Mouse (Mus musculus) gastrocnemius, postnatal 10 days (tissue): ENCODE data around the gene Lcn12. TPM values are rescaled to one million over a fixed set of nuclear protein-coding genes. Genes with fewer than 3 reads are reported as not detected.

Experiments used
- DNase-seq: peaks from one replicate; pipeline ENCODE4 v3.0.0; 2021; ENCODE audit warnings: mixed read lengths
- total RNA-seq, 2 experiments: library from RNA; stranded (reverse); gene quantifications; 2 replicates each; pipeline ENCODE4 v1.2.3; 2021

Lcn12 gene
- total RNA-seq, 2 experiments from 2014 or later: not detected

DNA sequence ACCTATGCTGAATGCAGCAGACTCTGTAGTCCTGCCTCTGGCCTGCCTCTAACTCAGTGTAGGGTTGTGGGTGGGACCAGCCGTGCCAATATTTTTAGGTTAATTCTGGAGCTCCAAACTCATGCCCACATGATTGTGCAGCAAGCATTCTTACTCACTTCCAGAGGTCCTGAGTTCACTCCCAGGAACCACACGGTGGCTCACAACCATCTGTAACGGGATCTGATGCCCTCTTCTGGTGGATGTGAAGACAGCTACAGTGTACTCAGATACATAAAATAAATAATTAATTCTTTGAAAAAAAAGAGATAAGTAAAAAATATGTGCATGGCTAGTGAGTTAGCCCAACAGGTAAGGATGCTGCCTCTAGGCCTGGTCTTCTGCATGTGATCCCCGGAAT, 2.8 kb upstream of the Lcn12 start:
- no peak for DNase-seq

DNA sequence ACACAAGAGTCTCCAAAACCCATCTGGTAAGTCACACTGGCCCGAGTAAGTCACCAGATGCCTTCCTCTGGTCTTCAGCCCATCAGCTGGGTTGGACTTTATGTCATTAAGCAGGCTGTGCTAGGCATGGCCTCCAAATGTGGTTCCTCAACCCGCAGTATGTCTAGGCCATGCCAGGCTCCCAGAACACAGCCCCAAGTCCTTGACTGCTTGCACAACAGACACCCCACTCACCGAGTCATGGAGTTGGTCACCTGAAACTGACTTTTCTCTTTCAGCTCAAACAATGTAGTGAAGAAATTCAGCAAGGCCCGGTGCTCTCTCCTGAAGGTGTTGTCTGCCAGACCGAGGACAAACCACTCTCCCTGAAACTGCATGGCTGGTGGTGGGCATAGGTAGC, 723 bp downstream of the Lcn12 start:
- DNase-seq: no peak

DNA sequence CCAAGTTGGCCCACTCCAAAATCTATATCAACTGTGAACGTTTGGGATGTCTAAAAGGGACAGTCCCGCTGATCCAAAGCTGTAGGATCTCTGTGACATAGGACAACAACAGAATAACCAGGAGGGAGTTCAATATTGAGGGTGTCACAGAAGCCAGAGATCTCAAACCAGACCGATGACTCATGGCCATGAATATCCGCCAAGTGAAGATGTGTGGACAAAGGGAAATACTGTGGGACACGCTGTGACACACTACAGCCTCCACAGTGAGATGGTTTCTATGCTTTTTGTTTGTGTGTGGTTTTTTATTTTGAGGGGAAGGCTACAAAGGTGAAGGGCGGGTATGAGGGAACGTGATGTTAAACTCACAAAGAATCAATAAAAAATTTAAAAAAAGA, 5.0 kb downstream of the Lcn12 start:
- no peak for DNase-seq

DNA sequence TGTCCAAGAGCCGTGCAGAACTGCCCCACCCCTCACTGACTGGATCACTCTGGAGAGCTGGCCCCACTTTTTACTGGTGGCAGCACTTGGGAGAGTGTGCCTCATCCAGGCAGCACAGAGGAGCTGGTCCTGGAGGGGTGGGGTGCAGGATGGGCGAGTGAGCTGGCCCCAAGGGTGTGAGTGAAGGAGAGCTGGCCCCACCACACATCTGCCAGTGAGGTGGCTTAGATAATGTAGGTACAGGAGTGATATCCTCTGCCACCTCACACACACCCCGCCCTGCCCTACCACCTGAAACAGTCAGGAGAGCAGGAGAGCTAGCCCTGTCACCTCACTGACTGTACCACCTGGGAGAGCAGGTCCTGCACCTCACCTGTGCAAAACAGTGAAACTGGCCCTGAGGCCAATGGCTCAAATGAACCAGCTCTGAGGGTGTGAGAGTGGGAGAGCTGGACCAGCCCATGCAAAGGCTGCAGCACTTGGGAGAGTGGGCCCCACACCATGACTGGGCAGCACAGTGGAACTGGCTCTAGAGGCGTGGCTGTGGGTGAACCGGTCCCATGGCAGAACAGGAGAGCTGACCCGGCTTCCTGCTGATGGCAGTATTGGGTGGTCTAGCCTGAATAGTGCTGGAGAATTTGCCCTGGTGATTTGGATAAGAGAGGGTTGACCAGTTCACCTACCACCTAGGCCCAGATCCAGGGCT, 5.6 kb downstream of the Lcn12 start:
- DNase-seq: no peak

DNA sequence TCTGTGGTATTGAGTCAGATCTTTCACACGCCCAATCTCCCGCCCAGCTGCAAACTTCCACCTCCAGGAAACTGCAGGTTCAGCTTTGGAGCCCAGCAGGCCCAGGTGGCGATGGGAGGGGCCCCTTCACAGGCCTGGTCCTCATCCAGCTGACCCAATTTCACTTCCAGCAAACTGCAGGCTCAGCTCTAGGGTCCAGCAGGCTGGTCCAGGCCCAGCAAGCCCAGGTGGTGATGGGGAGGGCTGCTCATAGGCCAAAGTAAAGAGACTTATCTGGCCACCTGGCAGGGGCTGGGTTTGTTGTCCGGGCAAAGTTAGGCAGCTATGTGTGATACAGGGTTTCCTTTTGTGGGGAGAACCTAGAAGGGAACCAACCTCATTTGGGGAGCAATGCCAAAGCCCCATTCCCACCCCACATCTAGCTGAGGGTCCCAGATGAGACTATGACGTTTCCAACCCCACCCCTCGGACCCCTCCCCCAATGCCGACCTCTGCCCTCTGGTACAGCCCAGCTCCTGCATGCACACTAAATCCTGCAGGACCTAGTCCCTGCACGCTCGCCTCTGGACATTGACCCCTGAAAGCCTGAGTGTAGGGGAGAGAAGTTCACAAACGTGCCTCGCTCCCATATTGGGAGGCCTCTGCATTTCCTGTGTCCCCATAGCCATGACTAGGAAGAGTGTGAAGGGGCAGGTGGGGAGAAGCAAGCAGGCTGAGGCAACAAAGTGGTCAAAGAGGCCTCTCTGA, 8.6 kb downstream of the Lcn12 start:
- no peak for DNase-seq

DNA sequence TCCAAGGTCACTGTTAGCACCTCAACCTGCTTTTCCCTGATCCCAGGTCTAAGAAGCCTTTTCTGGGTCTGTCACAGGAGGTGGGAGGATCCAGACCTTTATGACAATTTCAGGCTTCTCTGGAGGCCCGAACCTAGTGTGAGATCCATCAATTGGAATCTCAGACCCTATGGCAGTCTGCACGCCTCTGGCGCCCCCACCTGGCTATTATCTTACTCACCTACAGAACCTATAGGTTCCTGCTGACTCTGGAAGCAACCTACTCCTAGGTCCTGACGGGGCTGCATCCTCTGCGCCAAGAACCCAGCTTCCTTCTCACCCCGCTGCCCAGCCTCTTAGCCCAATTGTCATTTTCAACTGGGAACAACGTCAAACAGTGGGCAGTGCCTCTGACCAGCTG, 10.7 kb downstream of the Lcn12 start:
- DNase-seq: no peak

DNA sequence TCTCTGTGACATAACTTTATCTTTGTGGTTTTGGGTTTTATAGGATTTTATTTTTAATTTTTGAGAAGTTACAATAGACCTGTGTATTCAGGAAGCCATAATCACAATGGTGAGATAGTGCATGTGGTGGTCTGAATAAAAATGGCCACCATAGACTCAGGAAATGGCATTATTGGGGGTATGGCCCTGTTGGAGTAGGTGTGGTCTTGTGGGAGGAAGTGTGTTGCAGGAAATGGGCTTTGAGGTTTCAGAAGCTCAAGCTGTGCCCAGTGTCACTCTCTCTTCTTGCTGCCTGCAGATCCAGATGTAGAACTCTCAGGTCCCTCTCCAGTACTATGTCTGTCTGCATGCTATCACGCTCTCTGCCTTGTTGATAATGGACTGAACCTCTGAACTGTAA, 13.2 kb downstream of the Lcn12 start:
- no peak for DNase-seq

DNA sequence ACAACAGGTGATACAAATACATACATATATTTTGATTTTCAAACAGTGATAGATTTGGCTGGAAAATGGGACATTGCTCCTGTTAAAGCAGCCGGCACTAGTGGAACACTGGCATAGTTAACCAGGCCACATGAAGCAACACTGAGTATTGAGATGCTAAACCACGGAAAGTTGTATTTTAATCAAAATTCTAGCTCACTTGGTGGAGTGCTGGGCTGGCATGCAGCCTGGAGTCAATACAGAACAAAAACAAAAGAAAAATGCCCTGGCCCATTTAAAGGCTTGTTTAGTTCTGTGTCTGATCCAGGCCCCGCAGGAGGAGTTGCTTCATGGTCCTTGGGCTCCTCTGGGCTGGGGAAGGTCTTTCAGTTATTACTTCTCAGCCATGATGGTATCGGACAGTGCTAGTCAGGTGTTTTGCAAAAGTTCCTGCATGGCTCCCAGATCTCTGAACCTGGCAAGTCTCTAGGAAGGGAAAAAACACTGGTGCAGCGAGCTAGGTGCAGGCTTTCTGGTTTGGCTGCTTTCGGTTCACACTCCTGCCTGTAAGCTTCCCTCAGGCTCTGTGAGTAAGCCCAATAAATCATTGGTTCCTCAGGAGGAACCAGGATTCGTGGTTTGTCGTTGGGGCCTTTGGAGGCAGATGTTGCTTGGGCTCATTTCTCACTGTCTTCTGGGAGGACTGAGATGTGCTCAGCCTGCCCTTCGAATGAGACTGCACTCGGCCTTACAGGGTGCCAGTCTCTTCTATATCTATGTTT, 14.0 kb downstream of the Lcn12 start:
- no peak for DNase-seq

DNA sequence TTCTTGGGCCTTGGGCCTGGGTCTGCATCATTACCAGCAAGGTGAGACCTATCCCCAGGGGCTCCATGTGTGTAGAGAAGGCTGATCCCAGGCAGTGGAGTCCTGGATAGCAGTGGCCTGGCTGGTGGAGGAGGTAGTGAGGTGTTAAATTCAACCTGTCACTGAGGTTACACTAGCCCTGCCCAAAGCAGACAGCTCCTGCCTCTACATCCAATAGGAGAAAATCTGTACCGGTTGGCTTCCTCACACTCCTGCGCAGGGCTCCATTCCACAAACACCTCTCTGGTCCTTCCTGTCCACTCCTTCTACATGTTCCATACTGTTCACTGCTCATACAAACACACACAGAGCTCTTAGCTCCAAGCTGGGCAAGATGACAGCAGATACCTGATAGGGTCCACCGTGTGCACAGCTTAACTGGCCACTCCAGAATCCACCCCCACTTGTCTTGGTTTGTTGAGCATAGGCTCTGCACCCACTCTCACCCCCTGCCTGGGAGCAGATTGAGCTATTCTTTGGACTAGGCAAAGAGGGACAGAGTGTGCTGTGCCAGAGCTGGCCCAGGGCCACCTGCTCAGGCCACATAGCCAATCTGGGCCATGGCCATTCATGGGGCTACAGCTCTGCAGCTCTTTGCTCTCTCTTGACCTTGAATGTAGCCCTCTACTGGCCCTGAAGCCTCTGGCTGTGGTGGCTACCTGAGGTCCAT, 15.6 kb downstream of the Lcn12 start:
- DNase-seq: no peak

DNA sequence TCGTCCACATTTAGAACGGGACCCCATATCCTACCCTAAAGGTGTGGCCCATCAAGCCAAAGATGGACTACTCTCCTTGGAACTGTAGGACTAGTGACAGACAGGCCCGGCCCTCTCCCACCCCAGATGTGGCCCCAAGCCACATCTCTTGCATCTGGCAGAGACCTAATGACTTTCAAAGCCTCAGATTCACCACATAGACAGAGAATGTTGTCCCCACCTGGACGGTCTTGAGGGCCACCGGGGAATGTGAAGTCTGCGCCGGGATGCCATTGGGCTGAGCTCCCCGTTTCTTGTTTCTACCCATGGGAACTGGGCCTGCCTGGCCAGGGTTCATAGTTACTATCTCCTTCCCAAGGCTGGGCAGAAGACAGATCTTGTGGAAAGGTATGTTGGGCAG, 16.2 kb downstream of the Lcn12 start:
- DNase-seq: no peak

DNA sequence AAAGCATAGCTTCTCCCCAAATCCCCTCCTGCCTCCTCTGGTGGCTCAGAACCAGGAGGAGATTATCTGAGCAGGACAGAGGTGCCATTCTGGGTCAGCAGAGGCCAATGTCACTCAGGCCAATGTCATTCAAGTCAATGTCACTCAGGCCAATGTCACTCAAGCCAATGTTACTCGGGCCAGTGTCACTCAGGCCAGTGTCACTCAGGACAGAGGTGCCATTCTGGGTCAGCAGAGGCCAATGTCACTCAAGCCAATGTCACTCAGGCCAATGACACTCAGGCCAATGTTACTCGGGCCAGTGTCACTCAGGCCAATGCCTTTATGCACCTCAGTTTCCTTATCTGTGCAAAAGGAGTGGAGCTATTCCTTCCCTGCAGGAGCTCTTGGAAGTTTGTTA, 21.2 kb downstream of the Lcn12 start:
- DNase-seq: no peak

DNA sequence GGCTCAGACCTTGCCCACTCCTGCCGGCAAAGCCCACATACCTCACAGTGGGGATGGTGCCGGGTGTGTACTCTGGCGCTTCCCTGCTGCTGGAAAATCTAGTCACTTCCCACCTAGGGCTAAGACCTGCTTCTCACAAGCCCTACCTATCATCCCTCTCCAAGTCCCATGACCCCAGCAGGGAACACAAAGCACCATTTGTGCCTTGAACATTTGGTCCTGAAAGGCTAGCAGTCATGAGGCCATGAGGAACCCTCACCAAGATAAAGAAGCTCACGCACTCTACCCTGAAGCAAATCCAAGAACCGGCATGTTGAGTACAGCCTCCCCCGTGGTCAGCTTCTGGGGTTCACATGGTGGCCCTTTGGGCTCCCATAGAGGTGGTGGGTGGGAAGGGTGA, 23.7 kb downstream of the Lcn12 start, which contains the start of gene Ptgds:
Ptgds (minus strand) TSS at position 78 of the 400 bp plus-strand sequence.
- DNase-seq: no peak

DNA sequence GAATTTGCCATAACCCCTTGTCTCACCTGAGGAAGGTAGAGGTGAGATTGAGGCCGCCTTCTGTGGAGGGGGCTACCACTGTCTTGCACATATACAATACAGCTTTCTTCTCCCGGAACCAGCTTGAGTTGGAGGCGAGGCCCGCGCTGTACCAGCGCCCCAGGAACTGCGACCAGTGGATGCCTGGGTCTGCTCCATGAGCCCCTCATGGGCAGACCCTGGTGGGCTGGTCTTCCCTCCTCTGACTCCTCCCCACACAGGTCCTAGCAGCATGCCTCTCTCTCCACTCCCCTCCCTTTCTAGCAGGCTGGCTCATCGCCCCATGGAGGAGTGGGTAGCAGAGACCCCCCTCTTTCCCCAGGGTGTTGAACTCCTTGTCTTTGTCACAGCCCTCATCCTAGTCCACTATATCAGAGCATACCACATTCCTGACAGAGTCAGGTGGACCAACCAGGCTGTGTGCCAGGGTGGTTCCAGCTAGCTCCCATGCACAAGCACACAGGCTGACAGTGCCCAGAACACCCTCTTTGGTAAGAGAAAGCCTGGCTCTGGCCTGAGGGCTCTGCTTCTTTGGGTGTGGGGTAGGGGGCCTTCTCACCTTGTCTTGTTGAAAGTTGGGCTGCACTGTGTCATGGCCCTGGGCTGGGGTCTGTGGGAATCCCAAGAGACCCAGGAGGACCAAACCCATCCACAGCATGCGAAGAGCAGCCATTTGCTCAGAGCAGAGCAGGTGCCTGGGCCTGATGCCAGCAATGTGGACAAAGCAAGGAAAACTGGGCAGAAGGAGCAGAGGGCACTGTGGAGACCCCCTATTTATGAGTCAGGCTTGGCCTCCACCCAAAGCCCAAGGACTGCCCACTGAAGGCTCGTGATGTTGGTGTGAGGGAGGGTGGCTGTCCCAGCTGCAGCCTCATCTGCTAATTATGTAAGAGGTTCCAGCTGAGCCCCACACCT, 24.5 kb downstream of the Lcn12 start:
- DNase-seq: peak; percentile 48

DNA sequence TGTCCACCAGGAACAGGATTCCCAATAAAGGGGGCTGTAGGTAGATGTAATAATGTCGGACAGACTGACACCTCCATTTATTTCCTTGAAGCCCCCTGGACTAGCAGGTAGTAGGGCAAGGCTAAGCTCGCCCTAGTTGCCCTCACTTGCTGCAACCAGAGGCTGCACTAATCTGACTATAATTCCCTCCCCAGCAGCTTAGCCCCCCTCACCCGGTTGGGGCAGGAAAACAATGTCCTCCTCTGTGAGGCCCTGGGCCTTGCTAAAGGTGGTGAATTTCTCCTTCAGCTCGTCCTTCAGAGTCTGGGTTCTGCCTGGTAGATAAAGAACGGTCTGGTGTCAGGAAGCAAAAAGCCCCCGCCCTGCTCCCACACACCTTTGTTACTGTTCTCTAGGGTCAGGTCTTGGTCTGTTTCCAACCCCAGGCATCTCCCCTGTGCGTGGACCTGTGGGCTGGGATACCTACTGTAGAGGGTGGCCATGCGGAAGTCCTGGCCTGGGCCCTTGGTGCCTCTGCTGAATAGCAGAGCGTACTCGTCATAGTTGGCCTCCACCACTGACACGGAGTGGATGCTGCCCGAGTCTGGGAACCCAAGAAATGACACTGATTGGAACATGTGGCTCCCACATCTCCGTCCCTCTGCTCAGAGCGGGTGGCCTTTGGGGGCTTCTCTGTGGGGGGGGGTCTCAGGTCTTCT, 26.0 kb downstream of the Lcn12 start:
- no peak for DNase-seq

DNA sequence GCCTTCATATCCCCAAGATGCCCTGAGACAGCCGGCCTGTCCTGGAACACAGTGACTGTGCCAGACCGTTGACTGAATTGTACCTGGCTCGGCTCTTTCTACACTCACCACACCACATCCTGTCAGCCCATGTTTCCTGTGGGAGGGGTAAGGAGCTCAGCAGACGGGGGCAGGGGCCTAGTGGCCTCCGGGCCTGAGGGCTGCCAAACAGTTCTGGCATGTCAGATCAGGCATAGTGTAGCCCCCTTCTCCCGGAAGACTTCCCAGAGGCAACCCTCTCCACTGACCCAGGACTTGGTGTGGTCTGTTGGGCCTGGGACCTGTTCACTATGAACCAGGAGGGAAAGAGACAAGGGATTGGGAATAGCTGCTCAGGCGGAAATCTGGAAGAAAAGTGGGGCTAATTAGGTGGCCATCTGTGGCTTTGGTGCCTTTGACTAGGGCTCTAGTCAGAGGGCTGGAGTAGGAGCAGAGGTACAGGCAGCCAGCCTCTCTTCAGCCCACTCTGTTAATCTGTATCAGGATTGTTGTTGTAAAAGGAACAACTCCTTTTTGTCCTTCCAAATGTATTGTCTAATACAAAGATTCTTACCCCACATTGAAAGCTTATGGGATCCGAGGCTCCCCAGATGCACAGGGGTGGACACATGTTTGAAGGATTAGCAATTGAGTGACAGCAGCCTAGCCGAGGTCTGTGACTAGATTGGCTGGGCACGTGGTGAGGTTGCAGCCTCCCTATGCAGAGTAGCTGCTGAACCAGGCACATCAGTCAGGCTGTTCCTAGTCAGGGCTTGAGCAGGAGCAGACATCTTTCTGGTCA, 27.7 kb downstream of the Lcn12 start:
- DNase-seq: no peak

DNA sequence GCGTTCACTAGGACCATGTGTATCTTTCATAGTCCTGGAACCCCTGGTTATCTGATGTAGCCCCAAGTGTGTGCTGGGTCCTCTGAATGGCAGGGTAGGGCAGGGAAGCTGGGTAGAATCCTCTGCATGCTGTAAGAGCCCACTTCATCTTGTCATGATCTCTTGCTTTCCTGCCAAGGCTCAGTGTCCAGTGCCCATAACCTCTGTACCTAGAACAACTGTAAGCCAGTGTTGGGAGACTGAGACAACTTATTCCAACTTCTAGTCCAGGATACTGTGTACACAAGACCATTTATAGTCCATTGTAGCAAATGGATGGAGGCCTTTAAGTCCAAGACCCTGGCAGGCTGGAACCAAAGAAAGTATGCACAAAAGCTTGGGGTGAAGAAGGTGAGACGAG, 28.5 kb downstream of the Lcn12 start:
- DNase-seq: no peak

DNA sequence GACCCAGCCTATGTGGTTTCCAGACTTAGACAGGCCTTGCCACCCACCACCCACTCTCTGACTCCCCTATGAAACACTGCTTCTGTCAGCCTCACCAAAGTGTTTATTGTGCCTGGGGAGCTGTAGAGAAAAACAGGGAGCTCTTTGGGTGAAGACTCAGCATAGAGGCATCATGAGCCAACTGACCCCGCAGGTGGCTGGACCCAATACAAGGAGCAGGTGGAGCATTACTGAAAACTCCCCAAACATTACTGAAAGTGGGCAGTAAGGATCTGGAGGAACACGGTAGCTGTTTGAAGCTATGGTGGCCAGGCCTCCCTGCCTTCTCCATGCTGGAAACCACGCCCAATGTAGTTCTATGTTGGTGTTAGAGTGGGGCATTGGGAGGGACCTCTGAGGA, 30.1 kb downstream of the Lcn12 start:
- DNase-seq: no peak

DNA sequence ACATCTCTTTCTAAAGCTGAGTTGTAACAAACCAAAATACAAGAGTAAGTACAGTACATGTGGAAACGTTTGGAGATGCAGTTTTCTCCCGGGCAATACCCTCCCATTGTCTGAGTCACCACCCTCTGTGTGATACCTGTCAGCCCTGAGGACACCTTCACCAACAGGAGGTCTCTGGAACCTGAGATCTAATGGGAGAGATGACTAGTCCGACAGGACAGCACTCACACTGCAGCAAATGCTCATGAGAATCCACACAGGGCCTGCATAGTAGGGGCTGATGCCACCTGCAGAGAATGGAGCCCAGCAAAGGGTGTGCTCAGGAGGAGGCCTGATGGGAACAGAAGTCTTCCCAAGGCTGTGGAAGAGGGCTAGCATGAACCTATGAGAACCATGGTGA, 32.3 kb downstream of the Lcn12 start:
- no peak for DNase-seq

DNA sequence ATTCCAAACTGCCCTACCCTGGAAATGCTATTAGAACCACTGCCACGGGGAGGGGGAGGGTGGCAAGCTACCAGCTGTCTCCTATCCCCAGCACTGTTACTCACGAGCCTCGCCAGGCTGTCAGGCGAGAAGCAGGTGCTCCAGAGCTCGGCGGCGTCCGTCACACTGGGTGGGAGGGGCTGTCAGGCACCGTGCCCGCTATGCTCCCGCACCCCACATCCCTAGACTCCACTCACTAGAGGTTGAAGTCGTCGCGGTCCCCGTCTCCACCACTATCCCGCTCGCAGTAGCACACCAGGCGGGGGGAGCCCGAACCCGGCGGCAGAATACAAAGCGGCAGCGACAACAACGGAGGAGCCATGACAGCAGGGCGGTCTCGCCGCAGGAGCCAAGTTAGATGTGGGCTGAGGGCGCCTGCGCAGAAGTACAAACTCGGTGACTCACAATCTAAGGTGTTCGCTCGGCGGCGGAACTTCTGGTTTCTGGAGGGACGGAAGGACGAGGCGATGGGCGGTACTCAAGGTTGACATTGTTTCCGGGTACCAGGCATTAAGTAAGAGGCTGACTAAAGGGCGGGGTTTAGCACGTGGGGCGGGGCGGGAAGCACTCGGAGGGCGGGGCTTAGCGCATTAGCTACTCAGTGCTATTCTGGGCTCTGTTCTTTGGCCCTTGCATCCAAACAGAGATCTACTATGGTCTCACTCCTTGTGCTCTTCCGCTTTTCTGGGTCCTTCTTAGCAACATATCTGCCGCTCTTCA, 33.0 kb downstream of the Lcn12 start, which contains the start of gene Paxx:
Paxx (minus strand) TSS at position 544 of the 759 bp plus-strand sequence.
- peak; percentile 82 for DNase-seq
